Comparison of ENCODE assay signal across 8 mouse cellular contexts in the genomic region with DNA sequence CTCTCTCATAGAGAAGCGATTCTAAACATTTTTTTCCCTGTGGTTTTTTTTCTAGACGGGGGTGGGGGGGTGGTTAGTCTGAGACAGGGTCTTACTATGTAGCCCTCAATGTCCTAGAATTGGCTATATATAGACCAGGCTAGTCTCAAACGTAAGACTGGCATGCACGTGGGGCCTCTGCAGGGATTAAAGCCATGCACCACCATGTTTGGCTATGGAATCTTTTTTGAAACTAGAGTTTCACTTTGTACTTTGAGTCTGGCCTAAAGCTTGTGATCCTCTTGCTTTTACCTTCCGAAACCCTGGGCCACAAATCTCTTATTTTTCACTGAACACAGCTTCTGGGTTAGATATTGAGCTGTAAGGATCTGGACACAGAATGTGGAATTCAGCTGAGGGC. TPM values are rescaled to one million over a fixed set of nuclear protein-coding genes. Genes with fewer than 3 reads are reported as not detected.
A peak's percentile ranks its signal among the peaks of the same experiment; 100 is the strongest.
DNase-seq lines count a peak whose midpoint lies in the region; ATAC-seq and TF ChIP-seq lines count a peak whose summit lies in the region.

No protein-coding gene starts in this region.

- peak overlapping the region; percentile 14; the same call in 1 of the 2 replicates for H3K4me3 ChIP-seq in lung, embryonic 15.5 days
- H3K4me3 ChIP-seq in forebrain, embryonic 11.5 days (ENCODE audit: low read depth, low read length), result peak overlapping the region; percentile 64; the same call in 1 of the 2 replicates
- peak overlapping the region; percentile 63; the same call in 1 of the 2 replicates for H3K4me3 ChIP-seq in intestine, postnatal 0 days (ENCODE audit: low read depth, low read length)
- H3K4me3 ChIP-seq in neural tube, embryonic 14.5 days (ENCODE audit: low read depth, low read length), result no peak overlapping the region
- H3K4me3 ChIP-seq in thymus, adult 2 months (ENCODE audit: control insufficient read depth, insufficient read depth, low read length), result no peak overlapping the region

- H3K9me3 ChIP-seq in lung, embryonic 15.5 days, result no peaks in the 10 kb centered on the region
- no peaks in the 10 kb centered on the region for H3K9me3 ChIP-seq in forebrain, embryonic 11.5 days (ENCODE audit: control insufficient read depth, low read length)
- no peaks in the 10 kb centered on the region for H3K9me3 ChIP-seq in intestine, postnatal 0 days (ENCODE audit: control insufficient read depth)
- no peaks in the 10 kb centered on the region for H3K9me3 ChIP-seq in neural tube, embryonic 14.5 days (ENCODE audit: control insufficient read depth, low read length)

- 0 out of 2 replicates have a peak, but pooled peaks cover 6% of the 10 kb centered on the region for H3K4me1 ChIP-seq in lung, embryonic 15.5 days
- H3K4me1 ChIP-seq in forebrain, embryonic 11.5 days (replicated peaks; ENCODE audit: control insufficient read depth, insufficient read depth, low read length), result 0 out of 2 replicates have a peak, but pooled peaks cover 2% of the 10 kb centered on the region
- H3K4me1 ChIP-seq in intestine, postnatal 0 days (replicated peaks; ENCODE audit: control insufficient read depth, insufficient read depth, low read length), result no peaks in the 10 kb centered on the region
- peaks cover 7% of the 10 kb centered on the region; the same call in 1 of the 2 replicates for H3K4me1 ChIP-seq in neural tube, embryonic 14.5 days (ENCODE audit: control insufficient read depth, insufficient read depth, low read length)
- peaks cover 3% of the 10 kb centered on the region; the same call in 1 of the 2 replicates for H3K4me1 ChIP-seq in thymus, adult 2 months (replicated peaks; ENCODE audit: control insufficient read depth, insufficient read depth, low read length)

- H3K4me2 ChIP-seq in lung, embryonic 15.5 days, result peak overlapping the region; percentile 56
- peak overlapping the region; percentile 57; the same call in 1 of the 2 replicates for H3K4me2 ChIP-seq in forebrain, embryonic 11.5 days (ENCODE audit: low read depth, low read length, severe bottlenecking)
- peak overlapping the region; percentile 62; the same call in 1 of the 2 replicates for H3K4me2 ChIP-seq in intestine, postnatal 0 days (replicated peaks; ENCODE audit: low read depth)
- peak overlapping the region; percentile 48 for H3K4me2 ChIP-seq in neural tube, embryonic 14.5 days (ENCODE audit: low read depth, low read length)

- no peak for DNase-seq in lung, postnatal 25 days (ENCODE audit: low spot score)
- DNase-seq in forebrain, embryonic 11.5 days (ENCODE audit: low spot score), result no peak
- DNase-seq in adrenal gland, adult 18-20 months (ENCODE audit: low spot score in 2 of 2), result no peak
- DNase-seq in thymus, postnatal 10 days (ENCODE audit: low spot score in 2 of 2), result no peak
- DNase-seq in thymus, adult 2 months, result no peak

- no peak for ATAC-seq in lung, embryonic 15.5 days (ENCODE audit: borderline replicate concordance, extremely low read depth, low FRiP score, low TSS enrichment)
- no peak for ATAC-seq in forebrain, embryonic 11.5 days (replicated peaks; ENCODE audit: low FRiP score)
- ATAC-seq in intestine, postnatal 0 days, result no peak
- ATAC-seq in neural tube, embryonic 14.5 days (ENCODE audit: low read depth), result no peak

- WGBS in lung, embryonic 15.5 days, result 47% methylated on average over 5 of the region's 5 CpGs
- 58% methylated on average over 5 of the region's 5 CpGs for WGBS in forebrain, embryonic 11.5 days
- WGBS in intestine, postnatal 0 days, result 47% methylated on average over 5 of the region's 5 CpGs
- WGBS in neural tube, embryonic 14.5 days, result 50% methylated on average over 5 of the region's 5 CpGs
- 12% methylated on average over 5 of the region's 5 CpGs for WGBS in thymus, adult 2 months

- H3K27ac ChIP-seq in lung, embryonic 15.5 days, result no peak overlapping the region
- H3K27ac ChIP-seq in forebrain, embryonic 11.5 days (ENCODE audit: low read depth, low read length), result no peak overlapping the region
- H3K27ac ChIP-seq in intestine, postnatal 0 days (ENCODE audit: low read depth, low read length), result no peak overlapping the region
- no peak overlapping the region for H3K27ac ChIP-seq in neural tube, embryonic 14.5 days (ENCODE audit: low read depth, low read length)
- H3K27ac ChIP-seq in thymus, adult 2 months (ENCODE audit: control insufficient read depth, insufficient read depth, low read length), result no peak overlapping the region

- no peaks in the 10 kb centered on the region for H3K36me3 ChIP-seq in lung, embryonic 15.5 days
- no peaks in the 10 kb centered on the region for H3K36me3 ChIP-seq in forebrain, embryonic 11.5 days (ENCODE audit: control insufficient read depth, insufficient read depth, low read length)
- no peaks in the 10 kb centered on the region for H3K36me3 ChIP-seq in intestine, postnatal 0 days (ENCODE audit: control insufficient read depth, insufficient read depth)
- no peaks in the 10 kb centered on the region for H3K36me3 ChIP-seq in neural tube, embryonic 14.5 days (ENCODE audit: control insufficient read depth, insufficient read depth, low read length)
- H3K36me3 ChIP-seq in thymus, adult 2 months (ENCODE audit: control insufficient read depth, insufficient read depth, low read length), result no peaks in the 10 kb centered on the region

- H3K9ac ChIP-seq in lung, embryonic 15.5 days, result no peak overlapping the region
- no peak overlapping the region; the same call in 1 of the 2 replicates for H3K9ac ChIP-seq in forebrain, embryonic 11.5 days (ENCODE audit: low read length)
- no peak overlapping the region for H3K9ac ChIP-seq in intestine, postnatal 0 days (ENCODE audit: low read depth, low read length)
- no peak overlapping the region for H3K9ac ChIP-seq in neural tube, embryonic 14.5 days (replicated peaks; ENCODE audit: low read depth, low read length)

- H3K27me3 ChIP-seq in lung, embryonic 15.5 days, result peaks cover 8% of the 10 kb centered on the region; the same call in 1 of the 2 replicates
- no peaks in the 10 kb centered on the region; the same call in 1 of the 2 replicates for H3K27me3 ChIP-seq in forebrain, embryonic 11.5 days (ENCODE audit: control insufficient read depth, insufficient read depth, low read length)
- H3K27me3 ChIP-seq in intestine, postnatal 0 days (replicated peaks; ENCODE audit: control insufficient read depth, insufficient read depth, low read length), result no peaks in the 10 kb centered on the region
- no peaks in the 10 kb centered on the region for H3K27me3 ChIP-seq in neural tube, embryonic 14.5 days (ENCODE audit: control insufficient read depth, insufficient read depth, low read length)
- H3K27me3 ChIP-seq in thymus, adult 2 months (ENCODE audit: control insufficient read depth, insufficient read depth, low read length), result no peaks in the 10 kb centered on the region

- TF ChIP-seq POLR2A in thymus, adult 2 months (IDR thresholded peaks at IDR 0.05; ENCODE audit: control insufficient read depth, extremely low read depth, insufficient read depth, low read length, poor library complexity), result no peak

- TF ChIP-seq CTCF in intestine, postnatal 0 days (IDR thresholded peaks at IDR 0.05; ENCODE audit: low read depth), result no peak
- TF ChIP-seq CTCF in thymus, adult 2 months (IDR thresholded peaks at IDR 0.05; ENCODE audit: borderline replicate concordance, control insufficient read depth, extremely low read depth, insufficient read depth, low read length, poor library complexity), result no peak

RNA-seq across cellular contexts. Expression of gene Med14, which starts 2.2 kb away (rescaled TPM):
- polyA plus RNA-seq in lung, embryonic 15.5 days (2015; fragmentation: Nextera tagmentation; extraction: Ambion mirVana), result 9.7 and 10.7 TPM in 2 replicates
- 31.9 and 33.1 TPM in 2 replicates for polyA plus RNA-seq in forebrain, embryonic 11.5 days (2014; fragmentation: Nextera tagmentation; extraction: Ambion mirVana)
- 5.5 and 5.7 TPM in 2 replicates for polyA plus RNA-seq in intestine, postnatal 0 days (2015; fragmentation: Nextera tagmentation; extraction: Ambion mirVana)
- polyA plus RNA-seq in neural tube, embryonic 14.5 days (2014; fragmentation: Nextera tagmentation; extraction: Ambion mirVana), result 23.2 TPM in 2 replicates
- 10 to 100 TPM; 20.9 to 22.6 TPM for total RNA-seq in adrenal gland, adult 18-20 months (2021)
- 64.7 and 76.9 TPM in 2 replicates for polyA plus RNA-seq in thymus, adult 2 months (2012; rRNA removed)

Comparison
In these comparisons a context has a peak if more than half of its experiments do, and no peak if none do; other contexts are left out.
1. H3K4me3 ChIP-seq: peak in lung, embryonic 15.5 days (single experiment), forebrain, embryonic 11.5 days (single experiment) and intestine, postnatal 0 days (single experiment); none in neural tube, embryonic 14.5 days (single experiment) and thymus, adult 2 months (single experiment).
2. Peak in every context shown above with its lines, with median percentiles within 50 percentile points of each other: H3K4me2 ChIP-seq.